Mouse (Mus musculus): Measurements from ENCODE around the gene Zkscan14. TPM values are rescaled to one million over a fixed set of nuclear protein-coding genes. Genes with fewer than 3 reads are reported as not detected.

Zkscan14 gene
- polyA plus RNA-seq, 1 experiment from 2014 or later, result 15.7 TPM

GRCm38 (mm10) chr5:145190875-145191798 is 10.5 kb downstream of the Zkscan14 start:
- WGBS, result 1% methylated on average over 41 of the region's 41 CpGs
- Histone ChIP-seq H3K27ac (peak overlapping the region; percentile 79), H3K9me3 (no peaks in the 10 kb centered on the region), H3K36me3 (replicated peaks) (peaks cover 27% of the 10 kb centered on the region), H3K4me3 (peak overlapping the region; percentile 80), H3K4me2 (peak overlapping the region; percentile 69), H3K9ac (peak overlapping the region; percentile 85), H3K4me1 (peaks cover 24% of the 10 kb centered on the region), H3K27me3 (replicated peaks) (no peaks in the 10 kb centered on the region)
- peak; percentile 88 for ATAC-seq (replicated peaks)

GRCm38 (mm10) chr5:145190373-145190772 is 11.3 kb downstream of the Zkscan14 start:
- Histone ChIP-seq H3K9ac (peak overlapping the region; percentile 85), H3K27ac (no peak overlapping the region), H3K4me3 (peak overlapping the region; percentile 80), H3K36me3 (replicated peaks) (peaks cover 26% of the 10 kb centered on the region), H3K9me3 (no peaks in the 10 kb centered on the region), H3K27me3 (replicated peaks) (no peaks in the 10 kb centered on the region), H3K4me1 (peaks cover 24% of the 10 kb centered on the region), H3K4me2 (peak overlapping the region; percentile 69)
- 58% methylated on average over 5 of the region's 5 CpGs for WGBS
- no peak for ATAC-seq (replicated peaks)

GRCm38 (mm10) chr5:145189416-145189815 is 12.3 kb downstream of the Zkscan14 start:
- 95% methylated on average over 6 of the region's 6 CpGs for WGBS

GRCm38 (mm10) chr5:145185244-145185643 is 16.4 kb downstream of the Zkscan14 start:
- Histone ChIP-seq H3K27me3 (replicated peaks) (no peaks in the 10 kb centered on the region), H3K9me3 (no peaks in the 10 kb centered on the region), H3K27ac (no peak overlapping the region), H3K4me1 (peaks cover 12% of the 10 kb centered on the region), H3K4me2 (no peak overlapping the region), H3K9ac (no peak overlapping the region), H3K4me3 (no peak overlapping the region), H3K36me3 (replicated peaks) (peaks cover 59% of the 10 kb centered on the region)
- no peak for ATAC-seq (replicated peaks)
- 92% methylated on average over 2 of the region's 2 CpGs for WGBS

More at GRCm38 (mm10) chr5:145189416-145189815, 12.3 kb downstream of the Zkscan14 start:
- Histone ChIP-seq H3K4me2 (peak overlapping the region; percentile 69; the same call in 1 of the 2 replicates), H3K27ac (no peak overlapping the region), H3K9me3 (no peaks in the 10 kb centered on the region), H3K4me1 (peaks cover 24% of the 10 kb centered on the region), H3K36me3 (replicated peaks) (peaks cover 23% of the 10 kb centered on the region), H3K9ac (no peak overlapping the region), H3K27me3 (replicated peaks) (no peaks in the 10 kb centered on the region), H3K4me3 (no peak overlapping the region)
- no peak for ATAC-seq (replicated peaks)

GRCm38 (mm10) chr5:145178461-145178980 is 23.1 kb downstream of the Zkscan14 start:
- no peak for ATAC-seq (replicated peaks)
- H3K36me3 ChIP-seq (replicated peaks), result peaks cover 75% of the 10 kb centered on the region
- H3K27me3 ChIP-seq (replicated peaks), result no peaks in the 10 kb centered on the region
- no peaks in the 10 kb centered on the region for H3K9me3 ChIP-seq
- no peak overlapping the region for H3K4me3 ChIP-seq
- no peaks in the 10 kb centered on the region for H3K4me1 ChIP-seq
- H3K4me2 ChIP-seq, result no peak overlapping the region
- H3K9ac ChIP-seq, result no peak overlapping the region
- WGBS, result 87% methylated on average over 18 of the region's 18 CpGs
- H3K27ac ChIP-seq, result no peak overlapping the region

- Histone ChIP-seq H3K27me3 (replicated peaks) (no peaks in the 10 kb centered on the region), H3K4me3 (peak overlapping the region; percentile 66), H3K4me1 (peaks cover 32% of the 10 kb centered on the region), H3K4me2 (peak overlapping the region; percentile 80), H3K9me3 (no peaks in the 10 kb centered on the region), H3K27ac (peak overlapping the region; percentile 76), H3K36me3 (replicated peaks) (peaks cover 8% of the 10 kb centered on the region), H3K9ac (peak overlapping the region; percentile 62)
- under 1% methylated on average over 28 of the region's 28 CpGs for WGBS
- ATAC-seq (replicated peaks), result peak; percentile 80
Measured at GRCm38 (mm10) chr5:145167306-145167661, 34.4 kb downstream of the Zkscan14 start.

- peak within 1 kb of the TSS; percentile 76 for H3K27ac ChIP-seq
- no peaks in the 10 kb centered on the region for H3K9me3 ChIP-seq
- H3K4me1 ChIP-seq, result peaks cover 32% of the 10 kb centered on the region
- no peaks in the 10 kb centered on the region for H3K27me3 ChIP-seq (replicated peaks)
- WGBS, result under 1% methylated on average over 48 of the region's 51 CpGs
- peak within 1 kb of the TSS; percentile 62 for H3K9ac ChIP-seq
- H3K4me2 ChIP-seq, result peak within 1 kb of the TSS; percentile 80
- ATAC-seq (replicated peaks), result peak; percentile 94
- peak within 1 kb of the TSS; percentile 66 for H3K4me3 ChIP-seq
- H3K36me3 ChIP-seq (replicated peaks), result peaks cover 9% of the 10 kb centered on the region
Measured at GRCm38 (mm10) chr5:145166536-145167305, 34.9 kb downstream of the Zkscan14 start, which contains the start of the genes Ptcd1 and Cpsf4. TSS of gene Ptcd1 (minus strand) at chr5:145167108. TSS of gene Cpsf4 (plus strand) at chr5:145167213.

- Histone ChIP-seq H3K9me3 (no peaks in the 10 kb centered on the region), H3K9ac (no peak overlapping the region), H3K27ac (no peak overlapping the region), H3K4me3 (no peak overlapping the region), H3K4me2 (no peak overlapping the region), H3K4me1 (peaks cover 32% of the 10 kb centered on the region), H3K36me3 (replicated peaks) (peaks cover 16% of the 10 kb centered on the region), H3K27me3 (replicated peaks) (no peaks in the 10 kb centered on the region)
- ATAC-seq (replicated peaks), result no peak
- 92% methylated on average over 15 of the region's 15 CpGs for WGBS
Measured at GRCm38 (mm10) chr5:145165184-145165583, 36.5 kb downstream of the Zkscan14 start.

GRCm38 (mm10) chr5:145164710-145165109 is 37.0 kb downstream of the Zkscan14 start:
- Histone ChIP-seq H3K4me1 (peaks cover 32% of the 10 kb centered on the region), H3K36me3 (replicated peaks) (peaks cover 20% of the 10 kb centered on the region), H3K9me3 (no peaks in the 10 kb centered on the region), H3K27ac (no peak overlapping the region), H3K4me2 (no peak overlapping the region), H3K9ac (no peak overlapping the region), H3K4me3 (no peak overlapping the region), H3K27me3 (replicated peaks) (no peaks in the 10 kb centered on the region)
- ATAC-seq (replicated peaks), result no peak
- WGBS, result 76% methylated on average over 3 of the region's 3 CpGs

GRCm38 (mm10) chr5:145161361-145161760 is 40.3 kb downstream of the Zkscan14 start:
- H3K4me3 ChIP-seq, result no peak overlapping the region
- no peaks in the 10 kb centered on the region for H3K9me3 ChIP-seq
- no peak overlapping the region for H3K27ac ChIP-seq
- peaks cover 16% of the 10 kb centered on the region for H3K4me1 ChIP-seq
- WGBS, result 94% methylated on average over 14 of the region's 14 CpGs
- no peaks in the 10 kb centered on the region for H3K27me3 ChIP-seq (replicated peaks)
- H3K9ac ChIP-seq, result no peak overlapping the region
- no peak for ATAC-seq (replicated peaks)
- peaks cover 39% of the 10 kb centered on the region for H3K36me3 ChIP-seq (replicated peaks)
- no peak overlapping the region for H3K4me2 ChIP-seq

- Histone ChIP-seq H3K9ac (no peak overlapping the region), H3K4me3 (no peak overlapping the region), H3K36me3 (replicated peaks) (peaks cover 69% of the 10 kb centered on the region), H3K4me2 (no peak overlapping the region), H3K27me3 (replicated peaks) (no peaks in the 10 kb centered on the region), H3K4me1 (no peaks in the 10 kb centered on the region), H3K9me3 (no peaks in the 10 kb centered on the region), H3K27ac (no peak overlapping the region)
- ATAC-seq (replicated peaks), result no peak
- 92% methylated on average over 5 of the region's 5 CpGs for WGBS
Measured at GRCm38 (mm10) chr5:145152690-145153089, 49.0 kb downstream of the Zkscan14 start.

- H3K4me3 ChIP-seq, result no peak overlapping the region
- H3K4me2 ChIP-seq, result no peak overlapping the region
- H3K9ac ChIP-seq, result no peak overlapping the region
- H3K27ac ChIP-seq, result no peak overlapping the region
- no peaks in the 10 kb centered on the region for H3K27me3 ChIP-seq (replicated peaks)
- no peaks in the 10 kb centered on the region for H3K9me3 ChIP-seq
- H3K36me3 ChIP-seq (replicated peaks), result peaks cover 78% of the 10 kb centered on the region
- 96% methylated on average over 6 of the region's 6 CpGs for WGBS
- H3K4me1 ChIP-seq, result no peaks in the 10 kb centered on the region
- ATAC-seq (replicated peaks), result no peak
Measured at GRCm38 (mm10) chr5:145149294-145149693, 52.4 kb downstream of the Zkscan14 start.
